Mouse (Mus musculus) layer of hippocampus, adult 9-10 months (tissue): ENCODE data around the gene Slc22a15.
"Not testable (repeated sequence)": the region's sequence is repeated elsewhere in the genome, so short reads cannot be mapped to it uniquely, and the experiment has no call there.

Experiments used
- DNase-seq: peaks from one replicate; pipeline ENCODE4 v3.0.0; 2022; ENCODE audit warnings: low spot score

Gene Slc22a15

GRCm38 (mm10) chr3:101867001-101867421 is 57.2 kb downstream of the Slc22a15 start:
- no peak for DNase-seq

DNA sequence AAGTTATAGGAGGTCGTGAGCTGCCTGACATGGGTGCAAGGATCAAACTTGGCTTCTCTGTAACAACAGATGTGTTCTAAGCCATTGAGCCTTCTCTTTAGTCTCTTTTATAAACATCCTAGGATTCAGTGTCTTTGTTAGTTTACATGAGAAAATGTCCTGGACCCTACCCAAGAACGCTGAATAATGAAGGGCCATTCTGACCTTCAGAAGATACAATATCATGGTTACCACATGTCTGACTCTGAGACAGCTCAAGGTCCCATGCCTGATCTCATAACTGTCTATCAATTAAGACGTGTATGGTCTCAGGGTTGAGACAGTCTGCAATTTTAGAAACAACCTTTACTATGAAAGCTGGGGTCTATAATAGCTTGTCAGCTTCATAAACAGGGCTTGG is 62.4 kb downstream of the Slc22a15 start:
- no peak for DNase-seq

GRCm38 (mm10) chr3:101860151-101860550 is 64.1 kb downstream of the Slc22a15 start:
- no peak for DNase-seq

- DNase-seq: no peak
Observed at GRCm38 (mm10) chr3:101859740-101860139, 64.5 kb downstream of the Slc22a15 start.

- DNase-seq: no peak
Observed at GRCm38 (mm10) chr3:101854075-101854474, 70.2 kb downstream of the Slc22a15 start.

GRCm38 (mm10) chr3:101851363-101851762 is 72.9 kb downstream of the Slc22a15 start:
- no peak for DNase-seq

GRCm38 (mm10) chr3:101848816-101849215 is 75.4 kb downstream of the Slc22a15 start, which contains the start of gene Mab21l3:
Gene Mab21l3, minus strand, starts transcription at chr3:101848959.
- no peak for DNase-seq

- DNase-seq: no peak
Observed at GRCm38 (mm10) chr3:101846096-101846495, 78.2 kb downstream of the Slc22a15 start.

DNA sequence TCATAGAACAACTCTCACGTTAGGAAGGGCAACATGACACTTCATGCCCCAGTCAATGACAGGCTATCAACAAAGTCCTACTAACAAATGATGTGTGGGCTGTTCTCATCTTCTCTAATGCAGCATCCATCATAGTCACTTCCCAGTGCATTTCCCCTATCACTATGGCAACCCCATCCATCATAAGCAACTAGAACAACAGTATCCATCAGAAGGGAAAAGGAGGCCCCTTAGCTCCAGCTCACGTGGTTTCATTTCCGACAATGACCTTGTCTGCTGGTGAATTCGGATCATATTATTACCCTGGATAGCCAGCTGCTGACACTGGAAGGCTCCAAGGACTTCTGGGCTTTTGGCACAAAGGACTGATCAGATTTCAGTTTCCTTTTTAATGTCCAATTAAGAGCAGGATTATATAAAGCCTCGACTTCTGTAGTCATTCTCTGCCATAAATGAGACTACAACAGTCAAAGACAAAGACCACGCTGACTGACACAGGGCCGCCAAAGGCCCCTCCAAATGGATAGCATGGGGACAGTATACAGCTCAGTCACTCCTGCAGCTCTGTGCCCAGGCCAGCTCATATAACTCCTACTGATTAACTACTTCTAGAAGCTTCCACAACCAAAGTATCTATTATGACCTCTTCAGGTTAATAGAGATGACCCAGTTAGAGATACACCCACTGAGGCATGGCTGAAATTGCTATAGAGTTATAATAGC is 81.7 kb downstream of the Slc22a15 start:
- no peak for DNase-seq

- DNase-seq: no peak
Observed at GRCm38 (mm10) chr3:101839327-101839726, 84.9 kb downstream of the Slc22a15 start.

- DNase-seq: no peak
Observed at GRCm38 (mm10) chr3:101836971-101837370, 87.3 kb downstream of the Slc22a15 start.

GRCm38 (mm10) chr3:101836532-101836931 is 87.7 kb downstream of the Slc22a15 start:
- DNase-seq: no peak

- no peak for DNase-seq
Observed at GRCm38 (mm10) chr3:101836045-101836444, 88.2 kb downstream of the Slc22a15 start.

GRCm38 (mm10) chr3:101831189-101831858 is 92.9 kb downstream of the Slc22a15 start:
- no peak for DNase-seq

DNA sequence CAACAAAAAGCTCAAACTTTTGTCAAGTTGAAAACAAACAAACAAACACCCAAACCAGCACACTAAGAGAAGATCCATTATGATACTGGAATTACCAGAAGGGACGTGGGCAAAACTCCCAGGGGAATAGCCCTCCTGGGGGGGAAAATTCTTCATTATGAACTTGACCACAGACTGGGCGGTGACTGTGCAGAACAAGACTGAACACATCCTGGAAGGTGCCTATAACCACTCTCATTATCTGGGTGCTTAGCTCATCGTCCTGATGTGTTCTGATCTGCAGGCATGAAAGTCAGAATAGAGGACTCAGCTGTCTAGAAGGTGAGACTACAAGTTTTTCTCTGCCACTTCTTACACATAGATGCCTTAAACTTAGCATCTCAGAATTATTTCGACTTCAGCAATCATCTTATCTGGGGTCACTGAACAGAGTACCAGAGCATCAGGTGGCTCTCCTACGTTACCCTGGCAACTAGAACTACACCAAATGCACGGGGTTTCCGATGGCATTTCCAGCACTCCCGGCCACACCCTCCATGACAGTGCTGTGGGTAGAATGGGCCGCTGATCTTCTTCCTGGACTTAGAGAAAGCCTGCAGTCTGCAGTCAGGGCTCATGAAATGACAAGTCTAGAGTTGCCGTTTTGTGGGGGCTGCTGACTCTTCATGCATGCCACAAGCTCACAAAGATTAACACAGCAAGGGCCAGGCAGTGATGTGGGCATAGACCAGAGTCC is 94.2 kb downstream of the Slc22a15 start:
- no peak for DNase-seq

- DNase-seq: no peak
Observed at GRCm38 (mm10) chr3:101828595-101828994, 95.7 kb downstream of the Slc22a15 start.

- DNase-seq: no peak
Observed at GRCm38 (mm10) chr3:101827220-101827715, 97.0 kb downstream of the Slc22a15 start.

DNA sequence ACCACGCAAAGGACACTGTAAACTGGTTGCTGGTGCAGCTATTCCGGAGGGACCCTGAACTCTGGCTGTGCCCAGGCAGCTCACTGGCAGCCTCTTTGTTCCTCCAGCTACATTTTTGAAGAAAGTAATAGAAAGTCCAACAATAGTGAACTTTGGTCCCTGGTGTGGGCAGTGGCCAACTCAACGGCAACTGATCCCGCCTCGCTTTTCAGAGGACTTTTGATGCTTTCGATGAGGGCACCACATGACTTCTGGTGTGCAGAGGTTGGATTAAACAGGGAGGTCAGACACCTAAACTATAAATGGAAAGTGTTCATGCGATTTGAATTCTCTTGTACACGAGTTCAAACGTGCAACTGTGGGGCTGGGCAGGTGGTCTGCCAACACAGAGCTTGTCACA is 99.9 kb downstream of the Slc22a15 start:
- no peak for DNase-seq

- DNase-seq: no peak
Observed at GRCm38 (mm10) chr3:101822052-101822451, 102.2 kb downstream of the Slc22a15 start.

- DNase-seq: not testable (repeated sequence)
Observed at GRCm38 (mm10) chr3:101820708-101821107, 103.5 kb downstream of the Slc22a15 start.

DNA sequence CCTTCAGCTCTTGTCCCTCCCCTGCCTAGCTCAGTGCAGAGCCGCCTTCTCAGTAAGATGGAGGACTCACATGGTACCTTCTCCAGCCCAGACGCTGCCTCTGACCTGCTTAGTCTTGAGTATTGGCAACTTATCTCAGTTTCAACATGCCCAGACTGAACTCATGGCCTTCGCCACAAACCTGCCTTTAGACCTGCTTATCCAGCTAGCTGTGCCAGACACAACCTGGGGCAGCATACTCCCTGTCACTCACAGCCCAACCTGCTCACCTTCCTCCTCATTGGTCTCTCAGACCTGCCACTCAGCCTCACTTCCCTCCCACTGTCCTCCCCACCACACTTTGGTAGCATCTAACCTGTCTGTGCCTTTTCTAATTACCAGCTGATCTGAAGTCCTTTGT is 108.2 kb downstream of the Slc22a15 start:
- no peak for DNase-seq

DNA sequence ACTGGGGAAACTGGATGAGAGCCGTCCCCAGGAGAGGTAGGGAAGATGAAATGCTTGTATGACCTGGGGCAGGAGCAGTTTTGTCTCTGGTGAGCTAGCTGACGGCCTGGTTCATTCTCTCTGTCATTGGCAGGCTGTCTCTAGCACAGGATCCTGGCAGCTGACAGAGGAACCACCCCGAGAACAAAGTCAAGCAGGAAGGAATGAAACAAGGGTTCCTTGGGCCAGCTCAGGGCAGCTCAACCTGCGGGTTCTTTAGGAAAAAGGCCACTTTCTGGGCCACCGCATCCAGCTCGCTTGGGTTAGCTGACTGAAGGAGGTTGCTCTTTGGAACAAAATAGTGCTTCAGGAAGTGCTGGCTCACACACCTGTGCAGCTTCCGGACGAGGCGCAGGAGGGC is 109.5 kb downstream of the Slc22a15 start:
- DNase-seq: no peak
